Mouse (Mus musculus) neural tube, embryonic 11.5 days (tissue): Measurements from ENCODE around the gene Hpd. TPM values are rescaled to one million over a fixed set of nuclear protein-coding genes. Genes with fewer than 3 reads are reported as not detected.

Experiments
- ATAC-seq: fragments of 200-750 bp; cut with Nextera tagmentation; 2 replicates; pipeline ENCODE4 v1.8.0; 2017; ENCODE audit warnings: moderate number of reproducible peaks, mild to moderate bottlenecking, moderate TSS enrichment, moderate library complexity; ENCODE audit not compliant: insufficient read depth, low FRiP score, low TSS enrichment
- DNase-seq: peaks from one replicate; pipeline ENCODE4 v3.0.0-alpha.2; 2015; ENCODE audit warnings: low spot score
- H3K27ac ChIP-seq: fragments of 300-500 bp; sonication (generic); 2 replicates; pipeline ENCODE4 v1.5.1; 2014; ENCODE audit warnings: low read depth, mild to moderate bottlenecking, low read length
- H3K27me3 ChIP-seq: fragments of 300-500 bp; sonication (generic); 2 replicates; pipeline ENCODE4 v1.6.1; 2014; ENCODE audit warnings: mild to moderate bottlenecking, low read length, mixed read lengths; ENCODE audit not compliant: control insufficient read depth, insufficient read depth
- H3K36me3 ChIP-seq: fragments of 300-500 bp; sonication (generic); 2 replicates; pipeline ENCODE4 v1.6.1; 2014; ENCODE audit warnings: mild to moderate bottlenecking, low read length, moderate library complexity, mixed read lengths; ENCODE audit not compliant: control insufficient read depth, insufficient read depth
- H3K4me1 ChIP-seq: fragments of 300-500 bp; sonication (generic); 2 replicates; pipeline ENCODE4 v1.6.1; 2014; ENCODE audit warnings: low read length, mixed read lengths; ENCODE audit not compliant: control insufficient read depth, insufficient read depth
- H3K4me2 ChIP-seq: fragments of 300-500 bp; sonication (generic); 2 replicates; pipeline ENCODE4 v1.6.1; 2014; ENCODE audit warnings: low read depth, mild to moderate bottlenecking, moderate library complexity
- H3K4me3 ChIP-seq: fragments of 300-500 bp; sonication (generic); 2 replicates; pipeline ENCODE4 v1.5.1; 2014; ENCODE audit warnings: low read depth, low read length
- H3K9ac ChIP-seq: fragments of 300-500 bp; sonication (generic); 2 replicates; pipeline ENCODE4 v1.6.1; 2014; ENCODE audit warnings: mild to moderate bottlenecking, low read length
- H3K9me3 ChIP-seq: fragments of 300-500 bp; sonication (generic); 2 replicates; pipeline ENCODE4 v1.6.1; 2016; ENCODE audit warnings: low read length; ENCODE audit not compliant: control insufficient read depth
- WGBS: fragments of 180-500 bp; shearing (Covaris S2); extraction: QIAGEN DNeasy Blood & Tissue Kit; methylation state at CpG from one replicate; pipeline ENCODE4 v1.1.7; 2014; 5-methylcytosine and 5-hydroxymethylcytosine counted together
- polyA plus RNA-seq: library from polyadenylated mRNA; unstranded; fragments of >200 nt; fragmentation: Nextera tagmentation; extraction: Ambion mirVana; gene quantifications from 2 replicates; pipeline ENCODE4 v1.2.1, GENCODE M21; 2014

Hpd gene
- polyA plus RNA-seq, 1 experiment from 2014 or later, result not detected

- 90% methylated on average over 4 of the region's 4 CpGs for WGBS
Observed at GRCm38 (mm10) chr5:123122181-123122580, 60.3 kb downstream of the Hpd start.

More at GRCm38 (mm10) chr5:123122181-123122580, 60.3 kb downstream of the Hpd start:
- Histone ChIP-seq H3K27me3 (no peaks in the 10 kb centered on the region), H3K4me2 (no peak overlapping the region), H3K4me1 (peaks cover 4% of the 10 kb centered on the region; the same call in 1 of the 2 replicates), H3K27ac (no peak overlapping the region), H3K9ac (no peak overlapping the region), H3K4me3 (no peak overlapping the region), H3K36me3 (no peaks in the 10 kb centered on the region), H3K9me3 (0 out of 2 replicates have a peak, but pooled peaks cover 2% of the 10 kb centered on the region)
- DNase-seq (no peak), ATAC-seq (no peak)

Other genes with a start within 250 kb of the Hpd start
- 70.3 and 74.1 TPM in 2 replicates for gene Kdm2b, start 192.9 kb downstream of the Hpd start, polyA plus RNA-seq
- gene Orai1, start 167.7 kb downstream of the Hpd start, polyA plus RNA-seq, result 8.5 and 8.7 TPM in 2 replicates
- gene Morn3, start 135.7 kb downstream of the Hpd start, polyA plus RNA-seq, result not detected in 2 replicates
- 9.0 and 9.9 TPM in 2 replicates for gene Tmem120b, start 114.3 kb downstream of the Hpd start, polyA plus RNA-seq
- 1.6 and 2.6 TPM in 2 replicates for gene Rhof, start 50.0 kb downstream of the Hpd start, polyA plus RNA-seq
- gene Setd1b, start 40.5 kb downstream of the Hpd start, polyA plus RNA-seq, result 10.9 and 12.2 TPM in 2 replicates
- 68.3 and 69.0 TPM in 2 replicates for gene Psmd9, start 13.3 kb downstream of the Hpd start, polyA plus RNA-seq
- 11.9 and 13.8 TPM in 2 replicates for gene Wdr66, start 69.4 kb upstream of the Hpd start, polyA plus RNA-seq
- gene Bcl7a, start 161.1 kb upstream of the Hpd start, polyA plus RNA-seq, result 55.9 and 56.7 TPM in 2 replicates
- 22.6 TPM in 2 replicates for gene Mlxip, start 212.1 kb upstream of the Hpd start, polyA plus RNA-seq